Mouse (Mus musculus) liver, embryonic 14.5 days (tissue): ENCODE data around the gene Cbl.

ENCODE experiments used
- CTCF ChIP-seq: IDR thresholded peaks from 2 replicates; pipeline ENCODE4 v1.5.1; 2016; ENCODE audit warnings: antibody characterized with exemption, low read depth, control low read depth
- EP300 ChIP-seq: IDR thresholded peaks from 2 replicates; pipeline ENCODE4 v1.6.1; 2016; ENCODE audit warnings: antibody characterized with exemption, low read depth

DNA sequence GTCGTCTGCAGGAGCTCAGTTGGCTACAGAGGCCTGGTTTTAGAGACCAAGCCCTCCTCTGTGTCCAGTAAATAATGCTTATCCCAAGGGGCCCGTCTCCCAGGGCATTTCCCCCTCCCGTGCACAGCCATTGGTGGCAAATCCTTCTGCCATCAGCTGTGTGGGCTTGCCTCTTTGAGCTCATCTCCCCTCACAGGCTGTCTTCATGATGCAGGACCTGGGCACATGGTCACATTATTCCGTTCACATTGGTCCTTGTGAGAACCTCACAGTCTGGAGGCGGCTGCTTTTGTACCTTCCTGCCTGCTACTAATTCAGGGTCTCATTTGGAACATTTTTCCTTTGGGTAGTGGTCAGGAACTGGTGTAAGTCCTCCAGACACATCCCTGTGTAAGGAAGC is 91.9 kb downstream of the Cbl start:
- TF ChIP-seq CTCF (no peak), EP300 (no peak)
